Mouse (Mus musculus): ENCODE results near the gene Ep300. TPM values are rescaled to one million over a fixed set of nuclear protein-coding genes. Genes with fewer than 3 reads are reported as not detected.

Gene Ep300
- polyA plus RNA-seq, 2 experiments, result 7.5 to 13.4 TPM

DNA sequence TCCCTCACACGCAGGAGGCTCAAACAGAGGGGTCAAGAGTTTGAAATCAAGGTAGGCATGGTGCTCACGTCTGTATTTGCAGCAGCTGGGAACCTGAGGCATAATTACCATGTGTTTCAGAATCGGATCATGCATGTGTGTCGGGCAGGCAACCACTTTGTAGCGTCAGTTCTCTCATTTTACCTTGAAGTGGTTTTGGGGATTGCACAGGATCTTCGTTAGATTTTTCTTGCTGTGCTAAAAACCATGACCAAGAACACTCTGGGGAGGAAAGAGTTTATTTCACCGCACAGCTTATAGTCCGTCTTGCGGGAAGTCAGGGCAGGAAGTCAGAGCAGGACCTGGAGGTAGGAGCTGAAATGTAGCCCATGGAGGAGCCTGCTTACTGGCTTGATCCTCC lies 23.2 kb upstream of the Ep300 start:
- H3K4me1 ChIP-seq (replicated peaks; ENCODE audit: control insufficient read depth in 2 of 2, insufficient read depth in 2 of 2, low read length in 1 of 2), result no peaks in the 10 kb centered on the region; a peak in 2 of 4 replicates
- WGBS (ENCODE audit: insufficient replicate concordance), result 56% methylated on average over 9 of the region's 9 CpGs
- H3K4me3 ChIP-seq (ENCODE audit: insufficient read depth in 1 of 2, low read depth in 2 of 2, low read length in 2 of 2), result no peak overlapping the region
- ATAC-seq (ENCODE audit: insufficient read depth), result no peak
- no peak overlapping the region for H3K9ac ChIP-seq (replicated peaks)
- H3K27ac ChIP-seq, result no peak overlapping the region
- H3K9me3 ChIP-seq (ENCODE audit: control insufficient read depth, low read length), result no peaks in the 10 kb centered on the region
- H3K27me3 ChIP-seq (ENCODE audit: control insufficient read depth, insufficient read depth, low read length), result no peaks in the 10 kb centered on the region
- DNase-seq (ENCODE audit: low read depth in 3 of 3, low spot score in 3 of 3), result no peak
- no peak overlapping the region for H3K4me2 ChIP-seq (ENCODE audit: low read depth)
- no peak for TF ChIP-seq EP300 (IDR thresholded peaks at IDR 0.05; ENCODE audit: low read depth)
- no peak for TF ChIP-seq CTCF (IDR thresholded peaks at IDR 0.05; ENCODE audit: low read depth)
- no peaks in the 10 kb centered on the region for H3K36me3 ChIP-seq (replicated peaks; ENCODE audit: control insufficient read depth, insufficient read depth, low read depth)

DNA sequence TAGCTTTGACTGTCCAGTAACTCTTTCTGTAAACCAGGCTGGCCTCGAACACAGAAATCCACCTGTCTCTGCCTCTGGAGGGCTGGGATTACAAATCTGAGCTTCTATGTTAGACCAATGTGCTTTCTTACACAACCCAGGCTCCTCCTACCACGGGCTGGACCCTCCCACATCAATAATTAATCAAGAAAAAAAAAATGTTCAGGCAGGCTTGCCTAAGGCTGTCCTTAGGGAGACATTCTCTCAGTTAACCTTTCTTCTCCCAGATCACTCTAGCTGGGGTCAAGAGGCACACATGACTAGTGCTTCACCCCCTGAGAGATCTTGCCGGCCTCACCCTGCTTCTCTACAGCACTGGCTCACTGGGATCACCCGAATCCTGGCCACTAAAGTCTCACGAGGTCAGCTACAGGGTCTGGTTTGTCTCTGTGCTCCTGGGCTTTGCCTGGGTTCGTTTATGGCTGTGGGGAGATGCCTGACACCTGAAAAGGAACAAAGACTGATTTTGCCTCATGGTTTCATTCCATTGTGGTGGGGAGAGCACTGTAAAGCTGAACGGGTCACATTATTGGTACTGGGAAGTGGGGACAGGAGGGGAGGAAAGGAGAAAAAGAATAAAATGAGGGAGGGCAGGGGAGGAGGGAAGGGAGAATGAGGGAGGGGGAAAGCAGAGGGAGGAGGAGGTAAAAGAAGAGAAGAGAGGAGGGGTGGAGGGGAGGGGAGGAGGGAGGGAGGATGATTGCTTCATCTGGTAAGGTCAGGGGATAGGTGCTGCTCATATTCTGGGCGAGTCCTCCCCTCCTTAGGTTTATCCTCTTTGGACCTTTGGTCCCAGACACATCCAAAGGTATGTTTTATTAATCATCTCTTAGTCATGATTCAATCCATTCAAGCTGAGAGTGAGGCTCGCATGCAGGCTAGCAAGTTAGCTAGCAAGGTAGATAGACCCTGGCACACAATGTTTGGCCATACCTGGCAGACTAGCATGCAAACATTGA lies 22.4 kb upstream of the Ep300 start:
- H3K4me1 ChIP-seq (replicated peaks; ENCODE audit: control insufficient read depth in 2 of 2, insufficient read depth in 2 of 2, low read length in 1 of 2), result no peaks in the 10 kb centered on the region; a peak in 2 of 4 replicates
- 41% methylated on average over 9 of the region's 9 CpGs for WGBS (ENCODE audit: insufficient replicate concordance)
- no peak overlapping the region for H3K27ac ChIP-seq
- H3K27me3 ChIP-seq (ENCODE audit: control insufficient read depth, insufficient read depth, low read length), result no peaks in the 10 kb centered on the region
- H3K4me2 ChIP-seq (ENCODE audit: low read depth), result no peak overlapping the region
- no peak overlapping the region for H3K4me3 ChIP-seq (ENCODE audit: insufficient read depth in 1 of 2, low read depth in 2 of 2, low read length in 2 of 2)
- no peaks in the 10 kb centered on the region for H3K36me3 ChIP-seq (replicated peaks; ENCODE audit: control insufficient read depth, insufficient read depth, low read depth)
- TF ChIP-seq EP300 (IDR thresholded peaks at IDR 0.05; ENCODE audit: low read depth), result no peak
- TF ChIP-seq CTCF (IDR thresholded peaks at IDR 0.05; ENCODE audit: low read depth), result no peak
- ATAC-seq (ENCODE audit: insufficient read depth) (no peak), DNase-seq (ENCODE audit: low read depth in 3 of 3, low spot score in 3 of 3) (no peak)
- no peak overlapping the region for H3K9ac ChIP-seq (replicated peaks)
- no peaks in the 10 kb centered on the region for H3K9me3 ChIP-seq (ENCODE audit: control insufficient read depth, low read length)

DNA sequence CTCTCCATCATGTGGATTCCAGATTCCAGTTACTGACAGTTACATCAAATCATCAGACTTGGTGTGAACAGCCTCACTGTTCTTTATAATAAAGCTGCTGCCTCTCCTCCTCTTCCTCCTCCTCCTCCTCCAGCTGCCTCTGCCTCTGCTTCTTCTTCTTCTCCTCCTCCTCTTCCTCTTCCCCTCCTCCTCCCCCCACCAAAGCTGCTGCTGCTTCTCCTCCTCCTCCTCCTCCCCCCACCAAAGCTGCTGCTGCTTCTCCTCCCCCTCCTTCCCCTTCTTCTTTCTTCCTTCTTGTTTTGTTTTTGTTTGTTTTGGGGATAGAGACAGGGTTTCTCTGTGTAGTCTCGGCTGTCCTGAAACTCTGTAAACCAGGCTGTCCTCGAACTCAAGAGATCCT lies 17.1 kb upstream of the Ep300 start:
- TF ChIP-seq CTCF (IDR thresholded peaks at IDR 0.05; ENCODE audit: low read depth) (no peak), EP300 (IDR thresholded peaks at IDR 0.05; ENCODE audit: low read depth) (no peak)
- peaks cover 0 to 3% of the 10 kb centered on the region in 2 experiments; a peak in 1 of 4 replicates for H3K4me1 ChIP-seq (replicated peaks; ENCODE audit: control insufficient read depth in 2 of 2, insufficient read depth in 2 of 2, low read length in 1 of 2)
- H3K36me3 ChIP-seq (replicated peaks; ENCODE audit: control insufficient read depth, insufficient read depth, low read depth), result no peaks in the 10 kb centered on the region
- no peak overlapping the region for H3K4me3 ChIP-seq (ENCODE audit: insufficient read depth in 1 of 2, low read depth in 2 of 2, low read length in 2 of 2)
- 17% methylated on average over 2 of the region's 2 CpGs for WGBS (ENCODE audit: insufficient replicate concordance)
- peak overlapping the region; percentile 6; the same call in 1 of the 2 replicates for H3K4me2 ChIP-seq (ENCODE audit: low read depth)
- ATAC-seq (ENCODE audit: insufficient read depth) (no peak), DNase-seq (ENCODE audit: low read depth in 3 of 3, low spot score in 3 of 3) (no peak)
- no peaks in the 10 kb centered on the region for H3K9me3 ChIP-seq (ENCODE audit: control insufficient read depth, low read length)
- no peak overlapping the region for H3K27ac ChIP-seq
- no peak overlapping the region for H3K9ac ChIP-seq (replicated peaks)
- no peaks in the 10 kb centered on the region for H3K27me3 ChIP-seq (ENCODE audit: control insufficient read depth, insufficient read depth, low read length)

DNA sequence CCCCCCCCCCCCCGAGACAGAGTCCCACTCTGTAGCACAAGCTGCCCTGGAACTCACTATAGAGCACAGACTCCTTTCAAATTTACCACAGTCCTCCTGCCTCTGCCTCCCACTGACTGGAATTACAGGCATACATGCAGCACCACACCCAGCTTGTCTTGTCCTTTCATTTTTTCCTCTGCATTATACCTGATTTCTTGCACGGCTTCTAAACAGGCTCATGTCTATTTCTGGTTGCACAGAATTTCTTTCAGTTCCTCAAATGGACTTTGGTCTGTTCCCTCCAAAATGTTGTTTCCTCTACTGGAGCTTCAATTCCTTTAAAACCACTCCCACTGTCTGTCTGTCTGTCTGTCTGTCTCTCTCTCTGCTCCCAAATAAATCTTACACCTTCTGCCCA lies 16.6 kb upstream of the Ep300 start:
- peaks cover 0 to 3% of the 10 kb centered on the region in 2 experiments; a peak in 1 of 4 replicates for H3K4me1 ChIP-seq (replicated peaks; ENCODE audit: control insufficient read depth in 2 of 2, insufficient read depth in 2 of 2, low read length in 1 of 2)
- H3K4me3 ChIP-seq (ENCODE audit: insufficient read depth in 1 of 2, low read depth in 2 of 2, low read length in 2 of 2), result no peak overlapping the region
- no peaks in the 10 kb centered on the region for H3K36me3 ChIP-seq (replicated peaks; ENCODE audit: control insufficient read depth, insufficient read depth, low read depth)
- TF ChIP-seq CTCF (IDR thresholded peaks at IDR 0.05; ENCODE audit: low read depth), result no peak
- TF ChIP-seq EP300 (IDR thresholded peaks at IDR 0.05; ENCODE audit: low read depth), result no peak
- 5% methylated on average over 2 of the region's 2 CpGs for WGBS (ENCODE audit: insufficient replicate concordance)
- ATAC-seq (ENCODE audit: insufficient read depth), result no peak
- H3K9ac ChIP-seq (replicated peaks), result no peak overlapping the region
- H3K27ac ChIP-seq, result no peak overlapping the region
- DNase-seq (ENCODE audit: low read depth in 3 of 3, low spot score in 3 of 3), result no peak
- peak overlapping the region; percentile 6; the same call in 1 of the 2 replicates for H3K4me2 ChIP-seq (ENCODE audit: low read depth)
- H3K27me3 ChIP-seq (ENCODE audit: control insufficient read depth, insufficient read depth, low read length), result no peaks in the 10 kb centered on the region
- H3K9me3 ChIP-seq (ENCODE audit: control insufficient read depth, low read length), result no peaks in the 10 kb centered on the region

DNA sequence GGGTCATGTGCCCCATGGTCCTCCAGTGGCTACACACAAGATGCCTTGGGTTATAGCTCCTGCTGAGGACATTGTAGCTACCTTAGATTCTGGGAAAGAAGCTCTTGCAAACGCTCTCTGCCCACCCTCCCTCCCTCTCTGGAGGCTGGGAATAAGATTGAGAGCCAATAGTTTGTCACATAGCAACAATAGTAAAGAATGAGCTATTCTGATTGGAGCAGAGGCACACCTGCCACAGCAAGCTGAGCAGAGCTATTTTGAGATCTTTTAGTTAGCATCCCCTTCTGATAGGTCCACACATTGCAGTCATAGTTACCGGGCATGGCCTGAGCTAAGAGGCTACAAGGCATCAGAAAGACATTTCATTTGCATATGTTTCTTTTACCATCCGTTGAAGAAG lies 8.2 kb upstream of the Ep300 start:
- no peak overlapping the region for H3K4me3 ChIP-seq (ENCODE audit: insufficient read depth in 1 of 2, low read depth in 2 of 2, low read length in 2 of 2)
- no peaks in the 10 kb centered on the region for H3K9me3 ChIP-seq (ENCODE audit: control insufficient read depth, low read length)
- H3K27me3 ChIP-seq (ENCODE audit: control insufficient read depth, insufficient read depth, low read length), result no peaks in the 10 kb centered on the region
- ATAC-seq (ENCODE audit: insufficient read depth) (no peak), DNase-seq (ENCODE audit: low read depth in 3 of 3, low spot score in 3 of 3) (no peak)
- TF ChIP-seq CTCF (IDR thresholded peaks at IDR 0.05; ENCODE audit: low read depth) (no peak), EP300 (IDR thresholded peaks at IDR 0.05; ENCODE audit: low read depth) (no peak)
- H3K9ac ChIP-seq (replicated peaks), result no peak overlapping the region
- 27% methylated on average over 3 of the region's 3 CpGs for WGBS (ENCODE audit: insufficient replicate concordance)
- H3K4me1 ChIP-seq (replicated peaks; ENCODE audit: control insufficient read depth in 2 of 2, insufficient read depth in 2 of 2, low read length in 1 of 2), result peaks cover 15% of the 10 kb centered on the region in 2 experiments
- H3K36me3 ChIP-seq (replicated peaks; ENCODE audit: control insufficient read depth, insufficient read depth, low read depth), result no peaks in the 10 kb centered on the region
- peak overlapping the region; percentile 52; the same call in 1 of the 2 replicates for H3K4me2 ChIP-seq (ENCODE audit: low read depth)
- H3K27ac ChIP-seq, result peak overlapping the region; percentile 33; the same call in 1 of the 2 replicates

All from liver, embryonic 14.5 days (tissue).